Mouse (Mus musculus): Measurements from ENCODE around the gene Ugt2b1.

DNA sequence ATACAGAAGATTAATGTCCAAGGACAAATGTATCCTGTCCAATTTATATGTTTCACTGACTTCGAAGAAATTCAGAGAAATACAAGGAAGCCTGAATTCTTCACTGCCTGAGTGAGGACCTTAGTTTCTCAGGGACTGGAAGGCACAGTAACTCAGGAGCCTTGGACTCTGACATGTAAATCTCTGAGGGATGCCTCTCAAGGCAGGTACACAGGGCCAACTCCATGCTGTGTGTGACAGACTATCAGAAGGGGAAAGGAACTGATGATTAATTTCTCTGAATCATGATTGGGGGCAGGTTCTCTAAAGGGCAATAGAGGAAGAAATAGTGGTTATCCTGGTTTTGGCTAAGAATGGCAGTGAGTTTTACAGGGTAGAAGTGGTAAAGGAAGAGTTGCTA is 37.9 kb downstream of the Ugt2b1 start:
- no peak for TF ChIP-seq CTCF (IDR thresholded peaks at IDR 0.05; ENCODE audit: extremely low read depth, insufficient read depth, low read length)
- no peak for TF ChIP-seq POLR2A (IDR thresholded peaks at IDR 0.05; ENCODE audit: extremely low read depth, insufficient read depth, low read length)
